Mouse (Mus musculus): Measurements from ENCODE around the gene Dhx15.
"Not testable (repeated sequence)": the region's sequence is repeated elsewhere in the genome, so short reads cannot be mapped to it uniquely, and the experiment has no call there.

Dhx15 gene

DNA sequence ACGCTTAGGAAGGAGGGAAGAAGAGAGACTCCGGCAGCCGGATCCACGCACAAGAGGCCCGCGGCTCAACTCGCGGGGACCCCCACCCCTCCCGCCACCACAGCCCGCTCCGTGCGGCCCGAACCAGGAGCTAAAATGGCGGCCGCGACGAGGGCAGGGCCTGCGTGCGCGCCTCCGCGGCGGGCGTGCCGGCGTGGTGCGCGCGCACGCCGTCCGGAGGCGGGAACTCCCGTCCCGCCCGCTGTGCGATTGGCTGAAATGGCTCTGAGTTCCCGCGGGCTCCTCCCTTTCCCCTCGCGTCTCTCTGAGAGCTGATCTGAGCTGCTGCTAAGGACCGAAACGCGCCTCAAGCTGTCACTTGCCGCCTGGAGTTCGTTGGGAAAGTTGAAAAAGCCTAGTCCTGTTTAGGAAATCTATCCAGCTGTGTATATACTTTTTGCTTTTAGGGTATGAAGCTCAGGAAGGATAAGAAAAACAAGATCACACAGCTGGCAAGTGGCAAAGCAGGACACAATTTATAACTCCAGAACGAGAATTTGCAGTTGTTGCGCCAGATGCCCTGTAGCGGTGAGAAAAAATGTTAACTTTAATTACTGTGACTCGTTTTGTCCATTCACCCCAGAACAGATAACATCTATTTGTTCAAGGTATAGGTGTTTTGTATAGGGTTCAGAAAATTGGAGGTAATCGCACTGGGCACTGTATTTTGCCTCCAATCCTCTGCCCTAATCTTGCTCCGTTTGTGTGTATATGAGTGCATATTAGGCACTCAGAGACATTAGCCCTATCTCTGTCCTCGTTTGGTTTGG, at the start of gene Dhx15:
Gene Dhx15, minus strand, starts transcription at position 144 of the 809 bp plus-strand sequence.
- peak; percentile 94 for DNase-seq (ENCODE audit: low spot score)

DNA sequence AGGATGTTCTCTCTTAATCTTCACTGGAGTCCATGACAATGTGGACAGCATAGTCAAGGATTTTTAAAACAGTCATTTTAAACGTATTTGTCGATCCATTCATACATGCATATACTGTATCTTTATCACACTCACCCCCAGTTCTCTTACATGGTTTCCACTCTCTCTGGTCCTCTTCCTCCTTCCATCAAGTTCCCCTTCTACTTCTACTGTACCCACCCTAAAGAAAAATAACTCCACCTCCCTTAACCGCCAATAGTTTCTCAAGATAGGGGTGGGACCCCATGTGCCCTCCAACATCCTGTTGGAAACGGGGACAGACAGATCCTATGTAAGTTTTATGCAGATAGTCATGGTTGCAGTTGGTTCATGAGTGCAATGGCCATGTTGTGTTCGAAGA, 48.6 kb upstream of the Dhx15 start:
- DNase-seq (ENCODE audit: low spot score): no peak

DNA sequence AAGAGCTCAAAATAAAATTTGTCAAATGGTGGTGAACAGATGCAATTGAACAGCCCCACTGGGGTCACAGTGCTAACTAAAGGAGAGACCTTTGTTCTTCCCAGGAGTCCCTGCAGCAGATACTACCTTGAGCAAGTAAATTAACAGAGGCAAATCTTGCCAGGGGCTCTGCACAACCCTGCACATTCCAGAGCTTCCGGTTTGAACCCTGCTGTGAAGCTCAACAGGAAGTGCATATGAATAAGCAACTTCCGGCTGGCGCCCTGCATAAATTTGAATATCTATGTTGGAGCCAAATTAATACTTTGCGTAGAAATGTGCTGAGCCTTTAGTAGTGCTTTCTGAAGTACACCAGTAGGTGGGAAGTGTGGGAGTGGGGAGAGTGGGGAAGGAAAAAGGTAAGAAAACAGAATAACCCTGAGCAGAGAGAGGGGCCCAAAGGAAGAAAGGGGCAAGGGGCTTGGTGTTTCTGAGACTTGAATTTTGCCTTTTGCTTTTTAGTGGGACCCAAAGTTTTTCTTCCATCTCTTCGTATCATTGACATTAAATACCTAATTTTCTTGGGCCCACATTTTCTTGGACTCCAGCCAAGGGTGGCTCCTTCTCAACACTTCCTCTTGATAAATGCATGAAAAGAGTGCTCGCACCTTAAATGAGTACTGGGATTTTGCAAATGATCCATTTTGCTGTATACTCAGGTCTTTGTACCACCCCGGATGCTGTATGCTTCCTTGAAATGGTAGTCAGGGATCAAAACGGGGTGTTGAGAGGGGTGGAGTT, 47.8 kb upstream of the Dhx15 start:
- no peak for DNase-seq (ENCODE audit: low spot score)

DNA sequence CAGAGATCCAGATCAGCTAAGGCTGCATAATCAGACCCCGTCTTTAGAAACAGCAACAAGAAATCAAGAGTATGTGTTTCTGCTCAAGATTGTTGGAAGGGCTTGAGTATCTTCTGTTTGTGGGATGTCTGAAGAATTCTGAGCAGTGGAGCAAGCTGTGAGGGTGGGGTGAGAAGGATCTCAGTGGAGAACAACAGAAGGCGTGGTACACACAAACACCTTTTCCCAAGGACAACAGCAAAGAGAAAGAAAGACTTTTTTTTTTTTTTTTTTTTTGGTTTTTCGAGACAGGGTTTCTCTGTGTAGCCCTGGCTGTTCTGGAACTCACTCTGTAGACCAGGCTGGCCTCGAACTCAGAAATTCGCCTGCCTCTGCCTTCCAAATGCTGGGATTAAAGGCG, 46.3 kb upstream of the Dhx15 start:
- not testable (repeated sequence) for DNase-seq (ENCODE audit: low spot score)

DNA sequence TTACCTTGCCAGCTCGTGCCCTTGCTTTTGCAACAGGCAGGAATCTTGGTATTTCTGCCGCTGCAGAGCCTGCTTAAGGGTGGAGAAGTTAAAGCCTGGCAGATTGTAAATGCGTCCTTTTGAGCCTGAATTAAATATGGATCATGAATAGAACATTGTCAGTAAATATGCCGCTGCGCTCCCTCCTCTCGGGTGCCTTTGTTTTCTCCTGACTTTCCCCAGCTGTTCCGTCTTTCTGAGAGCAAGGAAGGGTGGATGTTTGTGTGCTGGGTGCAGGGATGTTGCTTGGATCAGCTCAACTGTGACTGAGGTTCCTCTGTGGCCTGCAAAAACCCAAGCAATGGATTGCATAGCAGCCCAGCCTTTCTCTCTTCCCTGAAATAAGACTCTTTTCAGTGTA, 44.3 kb upstream of the Dhx15 start:
- DNase-seq (ENCODE audit: low spot score): no peak

DNA sequence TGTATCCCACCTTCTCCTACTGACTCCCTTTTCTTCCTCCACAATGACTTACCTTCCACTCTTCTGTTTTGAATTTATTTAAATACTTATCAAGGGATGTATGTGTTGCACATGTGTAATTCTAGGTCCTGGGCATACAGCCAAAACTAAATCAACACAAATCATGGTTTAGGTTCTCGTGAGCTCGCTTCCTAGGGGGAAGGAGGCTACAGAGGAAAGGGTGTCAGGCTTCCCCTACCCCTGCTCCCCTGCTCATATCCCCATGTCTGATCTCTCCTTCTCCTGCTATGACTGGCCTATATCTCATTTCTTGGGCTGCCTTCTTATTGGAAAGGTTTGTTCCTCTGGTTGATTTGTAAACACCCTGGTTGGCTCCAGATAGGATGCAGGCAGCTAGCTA, 43.6 kb upstream of the Dhx15 start:
- no peak for DNase-seq (ENCODE audit: low spot score)

DNA sequence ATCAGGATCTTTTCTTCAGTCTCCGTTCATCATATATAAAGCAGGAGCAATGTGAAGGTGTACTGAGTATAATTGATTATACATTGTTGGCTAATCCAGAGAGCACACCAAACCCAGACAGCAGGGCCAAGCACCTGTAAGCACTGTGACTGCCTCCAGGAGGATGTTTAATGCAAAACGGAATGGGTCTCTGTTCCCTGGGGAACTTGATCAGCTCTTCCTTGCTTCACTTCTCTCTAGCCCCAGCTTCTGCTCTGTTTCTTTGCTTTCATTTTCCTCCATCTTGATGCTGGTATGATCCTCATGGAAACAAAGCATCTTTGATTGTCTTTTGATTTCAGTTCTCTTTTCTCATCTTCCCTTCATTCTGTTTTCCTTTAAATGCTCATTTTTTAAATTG, 42.3 kb upstream of the Dhx15 start:
- no peak for DNase-seq (ENCODE audit: low spot score)

DNA sequence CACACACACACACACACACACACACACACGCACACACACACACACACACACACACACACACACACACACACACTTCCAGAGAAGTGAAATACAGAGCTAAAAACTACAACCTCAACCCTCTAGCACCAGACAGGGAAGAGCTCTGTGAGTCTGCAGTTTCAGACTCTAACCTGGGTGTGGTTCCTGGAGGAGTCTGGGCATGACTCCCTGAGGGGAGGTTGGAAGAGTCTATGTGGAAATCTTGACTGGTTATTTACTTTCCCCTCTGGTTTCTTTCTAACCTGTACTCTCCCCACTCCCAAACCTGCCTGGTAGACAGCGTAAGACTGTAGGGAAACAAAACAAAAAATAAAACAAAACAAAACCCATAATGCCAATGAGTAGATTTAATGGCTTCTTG, 41.9 kb upstream of the Dhx15 start:
- DNase-seq (ENCODE audit: low spot score): no peak

DNA sequence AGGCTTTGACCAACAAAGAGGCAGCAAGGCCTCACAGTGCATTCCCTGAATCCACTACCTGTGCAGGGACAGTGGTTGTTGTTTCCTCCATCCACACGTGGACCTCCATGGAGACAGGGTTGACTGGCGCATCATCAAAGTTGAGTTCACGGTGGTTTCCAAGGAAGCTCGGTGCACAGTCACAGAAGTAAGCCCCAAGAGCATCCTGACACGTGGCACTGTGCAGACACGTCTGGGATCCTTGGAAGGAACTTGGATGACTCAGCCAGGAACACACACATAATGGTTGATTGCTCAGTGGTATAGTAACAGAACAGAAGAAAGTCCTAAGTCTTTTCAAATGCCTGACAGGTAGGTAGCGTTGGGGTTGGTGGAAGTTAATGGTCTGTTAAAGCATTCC, 40.2 kb upstream of the Dhx15 start:
- DNase-seq (ENCODE audit: low spot score): no peak

DNA sequence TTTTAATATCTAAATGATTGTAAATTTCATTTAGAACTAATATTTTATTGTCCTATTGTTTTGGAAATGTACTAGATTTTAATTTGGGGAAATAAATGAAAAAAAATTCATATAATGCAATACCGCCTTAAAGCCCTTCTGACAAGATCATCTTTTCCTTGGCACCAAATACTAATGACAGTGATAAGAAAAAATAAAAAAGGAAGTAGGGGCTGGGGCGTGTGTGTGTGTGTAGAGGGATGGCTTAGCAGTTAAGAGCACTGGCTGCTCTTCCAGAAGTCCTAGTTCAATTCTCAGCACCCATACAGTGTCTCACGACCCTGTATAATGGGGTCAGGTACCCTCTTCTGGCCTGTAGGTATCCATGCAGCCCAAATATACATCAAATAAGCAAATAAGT, 36.4 kb upstream of the Dhx15 start:
- no peak for DNase-seq (ENCODE audit: low spot score)

DNA sequence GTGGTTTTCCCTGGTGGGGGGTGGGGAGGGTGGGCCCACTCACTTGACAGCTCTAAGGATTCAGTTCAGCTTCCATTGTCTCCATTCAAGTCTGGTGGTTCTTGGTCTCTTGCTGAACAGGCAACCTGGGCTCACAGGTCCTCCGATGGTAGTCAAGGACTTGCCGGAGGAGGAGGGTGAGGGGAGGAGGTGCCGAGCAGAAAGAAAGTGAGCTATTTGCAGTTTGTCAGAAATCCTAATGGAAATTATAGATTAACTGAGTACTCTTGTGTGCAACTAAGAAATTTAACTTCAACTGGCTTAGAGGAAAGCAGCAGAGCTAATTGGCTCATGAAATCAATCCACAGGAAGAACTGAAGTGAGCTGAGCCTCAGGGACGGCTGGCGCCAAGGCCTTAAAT, 31.3 kb upstream of the Dhx15 start:
- DNase-seq (ENCODE audit: low spot score): no peak

DNA sequence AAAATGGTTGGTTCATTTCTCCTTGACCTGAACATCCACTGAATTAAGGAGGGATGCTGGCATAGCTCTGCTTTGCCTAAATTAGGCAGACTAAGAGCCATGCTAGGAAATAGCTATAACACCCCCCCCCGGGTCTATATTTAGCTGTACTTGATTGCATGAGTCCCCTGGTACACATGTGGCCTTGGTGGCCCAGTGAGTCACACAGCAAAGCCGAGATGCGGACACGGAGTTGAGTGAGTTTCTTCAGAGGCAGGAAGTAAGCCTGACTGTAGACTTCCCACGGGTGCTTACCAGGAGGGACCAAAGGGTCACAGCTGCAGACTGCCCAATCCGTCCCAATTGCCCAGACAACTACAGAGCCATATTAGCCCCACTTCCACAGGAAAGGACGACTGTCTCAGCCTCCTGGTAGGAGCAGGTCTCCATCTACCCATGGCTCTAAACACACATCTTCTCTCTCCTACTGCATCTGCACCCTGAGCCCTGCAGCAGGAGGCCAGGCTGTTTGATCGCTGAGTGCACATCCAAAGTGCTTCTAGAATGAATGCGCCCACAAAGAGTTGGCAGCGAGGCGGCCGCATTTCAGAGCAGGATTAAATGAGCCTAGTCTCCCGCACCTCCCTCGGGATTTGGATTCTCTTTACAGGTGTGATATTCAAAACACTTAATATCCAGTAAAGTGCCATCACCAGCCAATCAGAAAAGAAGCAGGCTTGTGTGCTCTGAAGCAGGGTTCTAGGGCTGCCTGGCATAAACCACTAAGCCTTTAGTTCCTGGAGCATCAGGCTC, 29.9 kb upstream of the Dhx15 start:
- no peak for DNase-seq (ENCODE audit: low spot score)

DNA sequence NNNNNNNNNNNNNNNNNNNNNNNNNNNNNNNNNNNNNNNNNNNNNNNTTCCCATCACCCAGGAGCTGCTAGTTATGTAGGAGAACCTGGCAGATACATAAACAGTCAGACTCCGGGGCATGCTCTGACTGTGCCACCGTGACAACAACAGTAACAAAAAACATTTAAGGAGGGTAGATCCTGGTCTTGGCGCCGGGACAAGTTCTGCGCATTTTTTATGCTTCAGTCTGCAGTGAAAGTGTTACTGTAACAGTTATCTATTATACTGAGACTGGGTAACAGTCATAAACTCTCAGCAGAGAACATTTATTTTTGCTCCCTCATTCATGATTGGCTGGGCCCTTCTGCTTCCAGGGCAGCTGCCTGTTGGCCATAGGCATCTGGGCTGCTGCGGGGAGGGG, 27.9 kb upstream of the Dhx15 start:
- DNase-seq (ENCODE audit: low spot score): no peak

DNA sequence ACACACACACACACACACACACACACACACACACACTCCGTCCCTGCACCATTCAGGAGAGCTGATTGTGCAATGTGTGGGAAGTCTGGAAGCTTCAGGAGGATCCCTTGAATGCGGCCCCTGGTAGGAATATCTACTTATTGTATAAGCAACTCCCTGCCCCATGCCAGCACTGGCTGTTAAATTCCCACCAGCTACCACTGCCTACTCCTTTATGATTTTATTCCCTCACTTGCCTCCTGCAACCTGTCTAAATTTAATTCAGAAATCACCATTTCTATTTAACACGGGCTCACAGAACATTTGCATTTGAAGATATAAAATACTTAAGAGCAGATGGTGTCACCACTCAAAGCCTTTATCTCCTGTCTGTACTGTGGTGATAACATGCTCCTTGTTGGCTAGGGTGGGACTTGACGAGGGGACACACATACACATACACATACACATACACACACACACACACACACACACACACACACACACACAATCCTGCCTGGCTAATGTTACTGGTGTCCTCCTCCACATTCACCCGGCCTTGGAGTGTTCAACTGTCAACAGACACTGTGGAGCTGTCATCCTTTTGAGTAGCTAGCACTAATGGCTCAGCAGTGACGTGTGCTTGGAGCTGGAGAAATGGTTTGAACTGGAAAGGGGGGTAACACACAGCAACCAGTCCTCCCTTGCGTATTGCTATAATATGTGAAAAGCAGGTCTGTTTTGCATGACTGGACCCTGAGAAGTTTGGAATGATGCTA, 23.0 kb upstream of the Dhx15 start:
- no peak for DNase-seq (ENCODE audit: low spot score)

DNA sequence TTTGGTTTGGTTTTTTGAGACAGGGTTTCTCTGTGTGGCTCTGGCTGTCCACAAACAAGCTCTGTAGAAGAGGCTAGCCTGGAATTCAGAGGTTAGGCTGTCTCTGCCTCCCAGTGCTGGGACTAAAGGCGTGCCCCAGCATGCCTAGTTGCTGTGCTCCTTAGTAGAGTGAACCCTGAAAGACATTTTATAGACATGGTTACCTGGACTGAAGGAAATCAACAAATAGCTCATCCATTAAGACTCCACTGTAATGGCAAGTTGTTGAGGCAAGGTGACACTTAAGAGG, 810 bp upstream of the Dhx15 start:
- DNase-seq (ENCODE audit: low spot score): no peak

DNA sequence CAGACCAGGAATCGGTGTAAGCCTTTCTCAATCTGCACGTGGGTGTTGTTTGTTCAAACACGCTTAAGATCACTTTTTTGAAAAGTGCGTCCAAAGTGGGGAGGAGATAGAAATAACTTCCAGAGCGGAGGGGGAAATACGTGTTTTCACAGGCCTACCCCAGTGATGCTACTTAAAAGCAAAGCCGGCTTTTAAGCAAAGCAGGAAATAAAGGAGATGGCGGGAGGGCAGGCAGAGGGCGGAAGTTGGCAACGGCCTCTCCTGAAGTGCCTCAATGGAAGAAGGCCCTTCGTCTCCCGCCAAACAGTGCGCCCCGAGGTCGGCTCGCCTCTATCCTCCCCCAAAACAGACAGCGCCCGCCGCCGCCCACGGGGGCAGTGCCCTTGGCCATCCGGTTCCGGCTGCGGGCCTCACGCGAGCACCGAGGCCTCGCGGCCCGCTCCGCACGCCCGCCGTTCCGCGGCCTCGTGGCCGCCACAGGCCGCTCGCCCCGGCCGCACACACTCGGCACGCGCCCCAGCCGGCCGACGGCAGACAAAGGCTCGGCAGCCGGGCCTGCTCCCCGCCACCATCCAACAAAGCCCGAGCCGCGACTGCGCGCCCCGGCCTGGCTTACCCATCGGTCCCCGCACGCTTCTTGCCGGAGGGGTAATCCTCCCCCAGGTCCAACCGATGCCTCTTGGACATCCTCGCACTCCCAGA, 499 bp downstream of the Dhx15 start:
- DNase-seq (ENCODE audit: low spot score): peak; percentile 87

DNA sequence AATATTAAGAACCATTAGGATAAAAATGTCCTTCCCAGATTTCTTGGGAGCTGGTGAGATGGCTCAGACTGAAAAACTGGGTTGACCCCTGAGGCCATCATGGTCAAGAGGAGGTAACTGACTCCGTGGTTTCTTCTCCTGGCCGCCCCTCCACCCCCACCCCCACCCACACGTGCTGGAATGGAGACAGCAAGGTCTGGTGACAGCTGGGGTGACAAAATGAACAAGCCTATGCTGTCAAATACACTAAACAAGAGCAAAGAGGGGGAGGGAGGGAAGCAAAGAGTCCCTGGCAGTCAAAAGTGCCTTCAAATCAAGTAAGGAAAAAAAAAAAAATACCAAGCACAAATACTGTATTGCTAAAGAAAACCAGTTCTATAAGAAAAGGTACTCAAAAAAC, 2.1 kb downstream of the Dhx15 start:
- no peak for DNase-seq (ENCODE audit: low spot score)

DNA sequence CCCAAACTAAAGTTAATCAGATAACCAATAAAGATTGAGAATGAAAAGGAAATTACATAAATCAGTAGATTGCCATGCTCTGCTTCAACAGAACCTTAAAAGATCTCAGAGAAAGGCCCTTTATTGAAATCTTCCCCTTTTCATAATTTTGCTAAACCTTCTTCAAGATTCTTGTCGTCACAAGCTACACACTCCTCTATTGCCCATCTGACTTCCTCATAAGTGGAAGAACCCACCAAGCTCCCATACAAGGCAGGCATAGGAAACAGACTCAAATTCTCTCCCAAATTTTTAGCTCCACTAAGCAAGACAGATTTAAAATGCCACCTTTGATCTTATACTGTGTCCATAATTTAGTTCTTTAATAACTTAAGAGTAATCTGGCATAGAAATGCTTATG, 13.0 kb downstream of the Dhx15 start:
- no peak for DNase-seq (ENCODE audit: low spot score)

DNA sequence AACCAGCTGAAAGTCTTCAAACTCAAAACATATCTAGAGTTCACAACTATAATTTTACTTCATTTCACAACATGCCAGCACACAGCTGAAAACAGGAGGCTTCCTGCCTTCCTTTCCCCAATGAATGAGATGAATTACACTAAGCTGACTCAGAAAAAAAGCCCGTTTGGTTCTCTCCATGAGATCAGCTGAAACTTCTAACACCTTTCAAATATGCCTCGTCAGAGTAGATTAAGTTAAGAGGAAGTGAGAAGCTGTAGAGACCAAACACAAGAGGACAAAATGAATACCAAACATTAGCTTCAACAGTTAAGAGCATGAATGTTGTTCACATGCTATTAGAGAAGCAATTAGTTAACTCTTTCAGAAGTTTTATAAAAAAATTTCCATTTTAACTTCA, 21.8 kb downstream of the Dhx15 start:
- no peak for DNase-seq (ENCODE audit: low spot score)

DNA sequence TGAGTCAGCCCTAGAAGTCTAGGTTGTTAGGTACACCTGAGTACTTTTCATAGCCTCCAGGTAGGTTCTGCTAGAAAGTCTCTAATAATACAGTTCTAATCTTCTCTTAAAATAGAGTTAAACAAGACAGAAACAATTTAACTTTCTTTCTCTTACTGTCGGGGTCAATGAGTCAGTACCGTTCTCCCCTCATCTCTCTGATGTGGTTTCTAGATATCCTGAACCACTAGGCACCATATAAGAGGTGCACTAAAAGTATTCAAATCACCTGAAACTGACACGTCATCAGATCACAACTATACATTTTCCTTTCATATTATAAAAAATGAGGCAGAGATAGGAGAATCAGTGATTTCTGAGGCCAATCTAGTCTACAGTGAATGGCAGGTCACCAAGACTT, 41.2 kb downstream of the Dhx15 start:
- DNase-seq (ENCODE audit: low spot score): no peak

DNA sequence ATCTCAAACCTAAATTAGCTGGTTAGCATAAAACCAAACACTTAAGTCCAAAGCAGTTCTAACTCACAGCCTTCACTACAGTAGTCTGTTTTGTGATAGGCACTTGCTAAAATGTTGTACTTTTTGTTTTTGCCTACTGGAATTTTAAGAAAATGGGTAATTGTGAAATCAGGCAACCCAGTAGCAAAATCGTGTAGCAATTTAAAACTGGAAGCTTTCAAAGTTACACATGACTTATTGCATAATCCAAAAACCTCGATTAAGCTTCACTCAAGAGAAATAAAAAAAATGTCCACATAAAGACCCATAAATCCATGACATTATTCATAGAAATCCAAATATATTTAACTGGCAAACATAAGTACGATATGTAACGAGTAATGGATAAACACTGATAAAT, 43.2 kb downstream of the Dhx15 start:
- DNase-seq (ENCODE audit: low spot score): no peak

DNA sequence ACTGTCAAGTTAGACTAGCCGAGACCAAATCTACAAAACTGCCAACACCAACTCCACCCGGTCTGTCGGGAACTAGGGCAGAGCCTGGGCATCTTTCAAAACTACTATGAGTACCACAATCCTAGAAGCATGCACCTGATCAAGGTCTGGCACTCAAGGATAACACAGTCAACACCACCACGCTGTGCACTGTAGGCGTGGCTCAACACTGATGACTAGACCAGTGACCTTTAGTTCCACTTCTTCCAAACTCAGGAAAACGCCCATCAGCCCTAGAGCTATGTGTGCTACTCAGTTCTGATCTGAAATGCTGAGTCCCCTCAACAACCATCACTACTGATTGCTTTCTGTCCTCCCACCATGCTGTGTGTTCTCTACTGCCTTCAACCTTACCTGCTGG, 44.6 kb downstream of the Dhx15 start:
- no peak for DNase-seq (ENCODE audit: low spot score)
